Mouse (Mus musculus) small intestine, adult 2 months (tissue): Measurements from ENCODE around the gene Hdac9. TPM values are rescaled to one million over a fixed set of nuclear protein-coding genes. Genes with fewer than 3 reads are reported as not detected.

ENCODE experiments used
- H3K27ac ChIP-seq: fragments of 200-500 bp; 2 replicates; pipeline ENCODE4 v1.5.1; 2012; ENCODE audit warnings: low read depth, low read length, control low read depth, inconsistent platforms; ENCODE audit not compliant: insufficient read depth
- H3K27me3 ChIP-seq: fragments of 200-500 bp; 2 replicates; pipeline ENCODE4 v1.6.1; 2012; ENCODE audit warnings: mild to moderate bottlenecking, moderate library complexity, low read length, inconsistent platforms; ENCODE audit not compliant: control insufficient read depth, insufficient read depth
- H3K36me3 ChIP-seq: fragments of 200-500 bp; 2 replicates; pipeline ENCODE4 v1.6.1; 2012; ENCODE audit warnings: mild to moderate bottlenecking, low read length, control low read depth, inconsistent platforms; ENCODE audit not compliant: control insufficient read depth, insufficient read depth
- H3K4me1 ChIP-seq: fragments of 200-500 bp; 2 replicates; pipeline ENCODE4 v1.6.1; 2012; ENCODE audit warnings: low read length, inconsistent platforms, mixed read lengths; ENCODE audit not compliant: control insufficient read depth, insufficient read depth, insufficient read length
- H3K4me3 ChIP-seq: fragments of 200-500 bp; 2 replicates; pipeline ENCODE4 v1.5.1; 2012; ENCODE audit warnings: low read depth, mild to moderate bottlenecking, control low read depth, inconsistent platforms, low read length, moderate library complexity
- CTCF ChIP-seq: fragments of 200-500 bp; IDR thresholded peaks from 2 replicates; pipeline ENCODE4 v1.5.1; 2012; ENCODE audit warnings: low read depth, mild to moderate bottlenecking, control low read depth, inconsistent platforms, low read length, moderate library complexity, mixed read lengths; ENCODE audit not compliant: insufficient replicate concordance, insufficient read length; ENCODE audit errors: extremely low read depth
- POLR2A ChIP-seq: fragments of 200-500 bp; IDR thresholded peaks from 2 replicates; pipeline ENCODE4 v1.6.1; 2012; ENCODE audit warnings: low read depth, mild to moderate bottlenecking, control low read depth, inconsistent platforms, low read length, moderate library complexity
- WGBS: fragments of 180-500 bp; shearing (Covaris S2); methylation state at CpG from one replicate; pipeline ENCODE4 v1.1.7; 2018; 5-methylcytosine and 5-hydroxymethylcytosine counted together
- polyA plus RNA-seq: library from polyadenylated mRNA; depleted of rRNA; stranded (reverse); fragments of >200 nt; gene quantifications from 2 replicates; pipeline ENCODE4 v1.2.3, GENCODE M21; 2012

Hdac9 gene
- polyA plus RNA-seq, 1 experiment: 0.84 TPM

DNA sequence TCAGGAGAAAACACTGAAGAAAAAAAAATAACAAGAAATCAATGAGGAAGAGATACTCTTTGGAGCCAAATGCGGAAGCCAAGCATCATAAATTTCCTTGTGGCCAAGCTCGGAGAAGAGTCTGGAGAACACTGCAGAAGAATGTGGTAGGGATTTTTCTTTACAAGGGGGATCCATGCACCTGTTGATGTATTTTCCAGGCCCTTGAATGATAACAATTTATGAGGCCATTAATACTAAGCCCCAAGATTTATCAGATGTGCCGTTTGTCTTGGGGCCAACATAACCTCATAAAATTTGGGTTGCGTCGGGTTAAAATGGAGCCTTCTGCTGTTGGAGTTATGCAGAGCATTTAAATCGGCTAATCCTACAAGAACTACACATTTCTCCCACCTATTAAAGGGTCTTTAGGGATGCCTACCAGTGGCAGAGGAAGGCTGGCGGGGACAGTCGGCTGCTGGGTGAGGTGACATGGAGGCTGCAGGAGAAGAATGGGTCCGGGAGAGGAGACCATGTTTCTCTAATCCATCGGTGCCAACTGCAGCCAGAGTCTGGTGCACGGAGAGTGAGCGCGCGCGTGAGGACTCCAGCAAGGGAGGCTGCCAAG is 604.7 kb downstream of the Hdac9 start:
- no peaks in the 10 kb centered on the region for H3K4me1 ChIP-seq
- no peak overlapping the region for H3K4me3 ChIP-seq
- no peaks in the 10 kb centered on the region for H3K27me3 ChIP-seq
- H3K36me3 ChIP-seq: no peaks in the 10 kb centered on the region
- TF ChIP-seq POLR2A (no peak), CTCF (no peak)
- 76% methylated on average over 15 of the region's 15 CpGs for WGBS
- no peak overlapping the region for H3K27ac ChIP-seq

DNA sequence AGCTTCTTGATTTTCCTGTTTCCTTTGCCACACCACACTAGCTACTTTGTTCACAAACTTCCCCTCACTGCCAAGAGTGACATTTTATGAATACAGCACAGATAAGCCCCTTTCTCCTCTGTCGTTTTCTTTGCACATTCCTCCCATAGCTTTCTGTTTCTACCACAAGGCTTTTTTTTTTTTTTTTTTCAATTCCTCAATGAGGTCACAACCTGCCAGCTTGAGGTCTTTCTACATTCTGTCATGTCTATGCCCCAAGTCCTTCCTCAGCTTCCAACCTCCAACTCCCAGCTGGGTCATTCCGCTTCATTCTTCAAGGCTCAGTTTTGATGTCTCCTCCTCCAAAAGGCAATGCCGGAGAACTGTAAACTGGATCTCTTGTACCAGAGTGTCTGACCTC is 611.4 kb downstream of the Hdac9 start:
- Histone ChIP-seq H3K27me3 (no peaks in the 10 kb centered on the region), H3K4me3 (no peak overlapping the region), H3K4me1 (no peaks in the 10 kb centered on the region), H3K36me3 (no peaks in the 10 kb centered on the region), H3K27ac (no peak overlapping the region)
- 61% methylated on average over 3 of the region's 3 CpGs for WGBS
- no peak for TF ChIP-seq POLR2A
- TF ChIP-seq CTCF: no peak

DNA sequence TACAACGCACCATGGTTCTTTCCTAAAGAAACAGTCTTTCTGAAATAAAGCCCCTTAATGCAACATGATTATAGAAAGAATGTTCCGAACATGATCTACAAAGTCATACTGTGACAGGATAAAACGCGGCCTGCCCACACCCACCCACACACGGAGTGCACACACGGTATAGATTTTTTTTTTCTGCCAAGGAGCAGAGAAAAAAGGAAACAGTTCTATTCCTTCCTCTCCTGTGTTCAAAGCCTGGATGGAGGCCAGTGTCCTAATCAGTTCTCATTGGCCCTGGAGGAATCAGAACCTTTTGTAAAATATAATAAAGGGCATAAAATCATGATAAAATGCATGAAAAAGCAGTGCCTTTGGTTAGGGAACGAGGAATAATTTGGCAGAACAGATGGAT is 624.5 kb downstream of the Hdac9 start:
- WGBS: 79% methylated on average over 7 of the region's 7 CpGs
- H3K4me3 ChIP-seq: no peak overlapping the region
- H3K27me3 ChIP-seq: no peaks in the 10 kb centered on the region
- no peak for TF ChIP-seq POLR2A
- no peak for TF ChIP-seq CTCF
- no peak overlapping the region for H3K27ac ChIP-seq
- no peaks in the 10 kb centered on the region for H3K4me1 ChIP-seq
- no peaks in the 10 kb centered on the region for H3K36me3 ChIP-seq

DNA sequence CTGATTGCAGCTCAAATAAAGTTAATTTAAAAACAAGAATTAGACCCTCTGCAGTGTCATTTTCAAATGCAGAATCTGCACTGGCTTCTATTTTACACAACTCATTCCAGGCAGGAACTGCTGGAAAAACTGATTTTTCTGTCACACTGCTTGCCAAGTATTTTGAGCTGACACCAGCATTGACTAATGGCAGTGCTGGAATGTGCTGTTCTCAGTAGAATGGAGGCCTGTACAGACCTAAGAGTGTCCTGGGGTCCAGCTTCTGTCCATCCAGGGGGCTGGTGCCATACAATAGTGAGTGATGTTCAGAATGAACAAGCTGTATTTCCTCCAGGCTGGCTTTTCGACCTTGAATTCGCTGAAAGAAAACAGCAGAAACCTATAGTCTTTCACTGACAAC is 629.7 kb downstream of the Hdac9 start:
- H3K4me3 ChIP-seq: no peak overlapping the region
- no peak overlapping the region for H3K27ac ChIP-seq
- no peaks in the 10 kb centered on the region for H3K27me3 ChIP-seq
- WGBS: 76% methylated on average over 2 of the region's 2 CpGs
- TF ChIP-seq CTCF (no peak), POLR2A (no peak)
- H3K36me3 ChIP-seq: no peaks in the 10 kb centered on the region
- H3K4me1 ChIP-seq: no peaks in the 10 kb centered on the region

DNA sequence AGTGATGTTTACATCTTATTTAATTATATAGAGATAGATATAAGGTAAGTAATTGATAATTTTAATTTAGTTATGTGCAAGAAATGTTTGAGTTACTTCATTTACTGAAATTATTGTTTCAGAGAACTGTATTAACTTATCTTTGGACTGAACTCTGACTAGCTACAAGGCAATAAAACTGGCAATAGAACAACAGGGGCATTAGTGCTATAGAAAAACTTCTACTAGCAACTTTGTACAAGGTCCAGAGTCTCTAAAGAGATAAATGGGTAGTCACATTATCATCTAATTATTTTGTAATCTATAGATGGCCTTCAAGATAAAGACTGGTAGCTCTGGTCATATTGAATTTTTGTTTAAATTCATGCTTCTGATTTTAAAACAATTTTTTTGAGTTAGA is 632.0 kb downstream of the Hdac9 start:
- no peaks in the 10 kb centered on the region for H3K4me1 ChIP-seq
- H3K36me3 ChIP-seq: no peaks in the 10 kb centered on the region
- no peaks in the 10 kb centered on the region for H3K27me3 ChIP-seq
- no peak overlapping the region for H3K4me3 ChIP-seq
- TF ChIP-seq CTCF (no peak), POLR2A (no peak)
- no peak overlapping the region for H3K27ac ChIP-seq

DNA sequence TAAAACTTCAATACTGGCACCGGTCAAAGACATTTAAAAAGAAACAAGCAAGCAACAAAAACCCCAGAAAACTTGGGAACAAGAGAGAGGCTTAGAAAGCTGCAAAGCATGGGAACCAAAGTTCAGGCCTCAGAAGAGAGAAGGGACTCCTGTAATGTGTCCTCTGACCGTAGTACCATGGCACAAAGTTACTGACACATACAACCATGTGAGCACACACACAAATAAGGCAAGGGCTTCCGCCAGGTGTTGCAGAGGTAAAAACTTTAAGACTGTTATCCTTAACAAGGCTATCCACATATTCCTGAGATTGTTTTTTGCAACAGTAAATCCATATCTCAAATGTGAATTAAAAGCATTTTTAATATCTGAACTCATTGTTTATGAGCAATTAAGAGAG is 632.5 kb downstream of the Hdac9 start:
- WGBS: 83% methylated on average over 3 of the region's 3 CpGs

DNA sequence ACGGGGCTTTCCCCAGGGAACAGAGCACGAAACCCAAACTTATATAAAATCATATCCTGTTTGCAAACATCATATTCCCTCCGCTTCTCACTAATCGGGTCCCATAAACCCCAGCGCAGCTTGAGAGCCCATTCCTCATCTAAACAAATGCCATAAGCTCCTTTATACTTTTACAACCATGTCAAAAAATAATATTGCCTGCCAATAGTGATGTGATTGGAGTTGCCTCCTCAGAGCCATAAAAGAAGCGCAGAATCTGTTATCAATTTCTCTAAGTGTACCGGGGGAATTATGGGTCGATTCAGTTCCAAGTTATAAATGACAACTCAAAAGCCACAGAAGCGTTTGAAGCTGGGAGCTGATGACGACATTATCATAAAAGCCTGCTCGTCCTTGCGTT is 638.1 kb downstream of the Hdac9 start:
- no peak for TF ChIP-seq CTCF
- TF ChIP-seq POLR2A: no peak
- H3K27ac ChIP-seq: no peak overlapping the region
- 73% methylated on average over 12 of the region's 12 CpGs for WGBS
- H3K36me3 ChIP-seq: no peaks in the 10 kb centered on the region
- no peaks in the 10 kb centered on the region for H3K4me1 ChIP-seq
- no peak overlapping the region for H3K4me3 ChIP-seq
- H3K27me3 ChIP-seq: no peaks in the 10 kb centered on the region

More for the DNA sequence above, 632.5 kb downstream of the Hdac9 start:
- H3K4me3 ChIP-seq: no peak overlapping the region
- H3K27me3 ChIP-seq: no peaks in the 10 kb centered on the region
- no peak for TF ChIP-seq POLR2A
- no peak for TF ChIP-seq CTCF
- no peaks in the 10 kb centered on the region for H3K36me3 ChIP-seq
- H3K27ac ChIP-seq: no peak overlapping the region
- no peaks in the 10 kb centered on the region for H3K4me1 ChIP-seq
